Mouse (Mus musculus) heart, adult 2 months (tissue): Measurements from ENCODE around the gene Acss2. TPM values are rescaled to one million over a fixed set of nuclear protein-coding genes. Genes with fewer than 3 reads are reported as not detected.

Experiments used
- DNase-seq, 2 experiments: peaks; one replicate each; pipeline ENCODE4 v3.0.0; 2021
- H3K27ac ChIP-seq: fragments of 200-600 bp; 2 replicates; pipeline ENCODE4 v1.8.1; 2022
- H3K27me3 ChIP-seq: fragments of 200-500 bp; 2 replicates; pipeline ENCODE4 v1.6.1; 2012; ENCODE audit warnings: mild to moderate bottlenecking, low read length, inconsistent platforms, mixed read lengths; ENCODE audit not compliant: control insufficient read depth, insufficient read depth
- H3K36me3 ChIP-seq: fragments of 200-500 bp; 2 replicates; pipeline ENCODE4 v1.6.1; 2012; ENCODE audit warnings: low read length, inconsistent platforms; ENCODE audit not compliant: control insufficient read depth, insufficient read depth
- H3K4me1 ChIP-seq: fragments of 200-500 bp; 2 replicates; pipeline ENCODE4 v1.6.1; 2011; ENCODE audit warnings: low read length; ENCODE audit not compliant: control insufficient read depth, insufficient read depth
- H3K4me3 ChIP-seq: fragments of 200-600 bp; 2 replicates; pipeline ENCODE4 v1.8.1; 2022
- H3K79me2 ChIP-seq: fragments of 200-500 bp; replicated peaks from 2 replicates; pipeline ENCODE4 v1.6.1; 2012; ENCODE audit warnings: mild to moderate bottlenecking, inconsistent platforms, low read length, moderate library complexity, mixed read lengths; ENCODE audit not compliant: control insufficient read depth, insufficient read depth
- H3K9ac ChIP-seq: fragments of 200-500 bp; 2 replicates; pipeline ENCODE4 v1.6.1; 2012; ENCODE audit warnings: low read depth, mild to moderate bottlenecking, control low read depth, inconsistent platforms, low read length, mixed read lengths
- CTCF ChIP-seq: fragments of 200-600 bp; IDR thresholded peaks from 2 replicates; pipeline ENCODE4 v1.8.1; 2022; ENCODE audit warnings: antibody characterized with exemption, mild to moderate bottlenecking, moderate library complexity
- EP300 ChIP-seq: fragments of 200-500 bp; IDR thresholded peaks from 2 replicates; pipeline ENCODE4 v1.6.1; 2011; ENCODE audit warnings: low read depth, low read length, control low read depth; ENCODE audit not compliant: insufficient read depth
- POLR2A ChIP-seq: fragments of 200-500 bp; IDR thresholded peaks from 2 replicates; pipeline ENCODE4 v1.6.1; 2011; ENCODE audit warnings: mild to moderate bottlenecking, low read depth, low read length, control low read depth; ENCODE audit not compliant: insufficient read depth
- WGBS: fragments of 180-500 bp; shearing (Covaris S2); methylation state at CpG from one replicate; pipeline ENCODE4 v1.1.7; 2018; 5-methylcytosine and 5-hydroxymethylcytosine counted together
- intact Hi-C: fragments of 180-260 bp; cut with DNase I; formaldehyde crosslinking; loops from one replicate; pipeline ENCODE4 v1.15.1; 2025
- polyA plus RNA-seq: library from polyadenylated mRNA; depleted of rRNA; stranded (reverse); fragments of >200 nt; gene quantifications from 2 replicates; pipeline ENCODE4 v1.2.3, GENCODE M21; 2012
- total RNA-seq, 2 experiments: library from RNA; stranded (reverse); gene quantifications; 2 replicates each; pipeline ENCODE4 v1.2.3; 2021

Acss2 gene
- total and polyA plus RNA-seq, 3 experiments: 31.6 to 39.8 (median 33.4) TPM

- no peak for DNase-seq
- TF ChIP-seq EP300 (no peak), POLR2A (no peak), CTCF (no peak)
- no peak overlapping the region for H3K9ac ChIP-seq
- H3K79me2 ChIP-seq: no peaks in the 10 kb centered on the region
- H3K27me3 ChIP-seq: no peaks in the 10 kb centered on the region
- H3K27ac ChIP-seq: no peak overlapping the region
- peaks cover 3% of the 10 kb centered on the region for H3K4me1 ChIP-seq
- H3K36me3 ChIP-seq: no peaks in the 10 kb centered on the region
- no peak overlapping the region for H3K4me3 ChIP-seq
- intact Hi-C loops: loop anchor here (5.0 kb wide), 1 partner anchor 249 kb away; no protein-coding TSS in a partner anchor
- 36% methylated on average over 5 of the region's 5 CpGs for WGBS
Measured at GRCm38 (mm10) chr2:155513543-155513942, 4.2 kb upstream of the Acss2 start.

GRCm38 (mm10) chr2:155514666-155515065, 3.1 kb upstream of the Acss2 start:
- H3K79me2 ChIP-seq: no peaks in the 10 kb centered on the region
- H3K9ac ChIP-seq: peak overlapping the region; percentile 41
- intact Hi-C loops: loop anchor here (5.0 kb wide), 1 partner anchor 248 kb away; no protein-coding TSS in a partner anchor
- peak; percentile 77 to 80 for DNase-seq
- peak overlapping the region; percentile 40 for H3K27ac ChIP-seq
- WGBS: 2% methylated on average over 23 of the region's 23 CpGs
- H3K36me3 ChIP-seq: no peaks in the 10 kb centered on the region
- no peaks in the 10 kb centered on the region for H3K27me3 ChIP-seq
- no peak for TF ChIP-seq EP300
- peak; percentile 56 for TF ChIP-seq CTCF
- peak overlapping the region; percentile 39 for H3K4me3 ChIP-seq
- H3K4me1 ChIP-seq: peaks cover 6% of the 10 kb centered on the region

GRCm38 (mm10) chr2:155515941-155516340, 1.8 kb upstream of the Acss2 start:
- Histone ChIP-seq H3K4me3 (no peak overlapping the region), H3K36me3 (no peaks in the 10 kb centered on the region), H3K27ac (no peak overlapping the region), H3K4me1 (peaks cover 6% of the 10 kb centered on the region), H3K79me2 (no peaks in the 10 kb centered on the region), H3K9ac (no peak overlapping the region), H3K27me3 (no peaks in the 10 kb centered on the region)
- intact Hi-C loops: loop anchor here (1.0 to 2.0 kb wide), 3 partner anchors 43 to 104 kb away; partner anchors contain the start of gene Ncoa6
- WGBS: 3% methylated on average over 1 of the region's 1 CpGs
- DNase-seq: peak; percentile 66 to 72
- peak; percentile 81; the same call in 1 of the 2 replicates for TF ChIP-seq EP300
- TF ChIP-seq CTCF: peak; percentile 100; the same call in 1 of the 2 replicates
- no peak for TF ChIP-seq POLR2A

DNA sequence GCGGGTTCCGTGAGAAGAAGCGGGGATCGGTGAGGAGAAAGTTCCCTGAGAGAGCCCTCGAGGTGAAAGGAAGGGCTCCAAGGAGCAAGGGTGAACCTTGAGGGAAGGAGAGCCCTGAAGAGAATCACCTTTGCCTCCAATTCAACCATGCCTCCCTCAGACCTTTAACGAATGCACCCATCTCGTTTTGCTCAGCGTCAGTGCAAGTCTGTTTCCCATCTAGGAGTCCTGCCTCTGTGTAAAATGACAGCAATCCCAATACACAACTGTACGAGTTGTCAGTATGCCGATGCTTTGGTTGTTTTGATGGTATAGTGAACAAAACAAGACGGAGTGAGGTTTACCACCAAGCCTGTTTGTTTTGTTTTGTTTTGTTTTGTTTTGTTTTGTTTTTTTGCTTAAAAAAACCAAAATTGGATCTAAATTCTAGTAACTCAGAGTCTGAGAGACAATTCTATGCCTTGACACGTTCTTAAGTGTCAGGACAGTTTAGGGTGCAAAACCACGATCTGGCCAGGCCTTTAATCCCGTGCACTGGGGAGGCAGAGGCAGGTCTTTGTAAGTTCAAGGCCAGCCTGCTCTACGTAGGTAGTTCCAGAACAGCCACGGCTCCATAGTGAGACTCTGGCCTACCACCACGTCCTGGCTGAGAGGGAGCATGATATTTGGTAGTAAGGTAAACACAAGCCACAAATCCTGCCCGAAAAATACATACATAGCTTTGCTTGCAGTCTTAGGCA, 953 bp downstream of the Acss2 start:
- Histone ChIP-seq H3K36me3 (no peaks in the 10 kb centered on the region), H3K27ac (peak overlapping the region; percentile 86), H3K4me1 (peaks cover 6% of the 10 kb centered on the region), H3K4me3 (peak overlapping the region; percentile 94), H3K79me2 (no peaks in the 10 kb centered on the region), H3K27me3 (no peaks in the 10 kb centered on the region), H3K9ac (peak overlapping the region; percentile 59)
- intact Hi-C loops: no loop called here
- TF ChIP-seq CTCF: no peak
- TF ChIP-seq EP300: no peak
- no peak for TF ChIP-seq POLR2A
- 29% methylated on average over 18 of the region's 18 CpGs for WGBS
- DNase-seq: no peak

- H3K27ac ChIP-seq: no peak overlapping the region
- H3K9ac ChIP-seq: no peak overlapping the region
- DNase-seq: no peak
- no peak overlapping the region for H3K4me3 ChIP-seq
- WGBS: 62% methylated on average over 5 of the region's 5 CpGs
- H3K27me3 ChIP-seq: no peaks in the 10 kb centered on the region
- peaks cover 2% of the 10 kb centered on the region; the same call in 1 of the 2 replicates for H3K4me1 ChIP-seq
- intact Hi-C loops: no loop called here
- TF ChIP-seq EP300 (no peak), CTCF (no peak), POLR2A (no peak)
- H3K79me2 ChIP-seq: no peaks in the 10 kb centered on the region
- no peaks in the 10 kb centered on the region for H3K36me3 ChIP-seq
Measured at GRCm38 (mm10) chr2:155523706-155524105, 6.0 kb downstream of the Acss2 start.

GRCm38 (mm10) chr2:155524378-155524777, 6.6 kb downstream of the Acss2 start:
- H3K9ac ChIP-seq: no peak overlapping the region
- no peak overlapping the region for H3K4me3 ChIP-seq
- H3K79me2 ChIP-seq: no peaks in the 10 kb centered on the region
- H3K27me3 ChIP-seq: no peaks in the 10 kb centered on the region
- WGBS: 32% methylated on average over 1 of the region's 1 CpGs
- intact Hi-C loops: no loop called here
- no peak for DNase-seq
- TF ChIP-seq EP300 (no peak), CTCF (no peak), POLR2A (no peak)
- no peaks in the 10 kb centered on the region for H3K4me1 ChIP-seq
- H3K36me3 ChIP-seq: no peaks in the 10 kb centered on the region
- no peak overlapping the region for H3K27ac ChIP-seq
